Mouse (Mus musculus): ENCODE results near the gene Slc20a1.

DNA sequence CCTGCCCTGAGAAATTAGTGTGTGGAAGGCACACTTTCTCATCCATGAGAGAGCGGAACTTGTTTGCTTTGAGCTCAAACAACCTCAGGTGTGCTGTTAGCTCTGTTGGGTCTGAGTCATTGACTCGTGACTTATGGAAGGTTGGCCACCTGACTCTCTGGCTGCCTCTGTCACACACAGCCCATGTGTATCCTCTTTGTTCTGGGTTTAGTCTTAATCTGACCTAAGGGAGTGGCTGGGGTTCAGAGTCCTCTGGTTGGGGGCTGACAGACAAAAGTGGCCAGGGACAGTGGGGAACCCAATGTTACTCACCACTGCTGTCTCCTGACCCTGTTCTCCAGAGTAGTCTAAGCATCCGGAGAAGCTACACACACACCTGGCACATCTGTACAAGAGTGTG is 59.5 kb downstream of the Slc20a1 start:
- TF ChIP-seq CTCF (IDR thresholded peaks at IDR 0.05) (no peak), EP300 (IDR thresholded peaks at IDR 0.05) (no peak)
